Mouse (Mus musculus) thymus, adult 18-20 months (tissue): ENCODE measurements around the gene Tmem198b.

Source experiments
- DNase-seq, 2 experiments: peaks; one replicate each; pipeline ENCODE4 v3.0.0; 2022; ENCODE audit warnings: mixed read lengths in 2 of 2

Tmem198b gene

GRCm38 (mm10) chr10:128798676-128799075 lies 5.5 kb downstream of the Tmem198b start:
- no peak for DNase-seq

GRCm38 (mm10) chr10:128795581-128795980 lies 8.6 kb downstream of the Tmem198b start:
- no peak for DNase-seq

- DNase-seq, result no peak
These were observed 9.8 kb downstream of the Tmem198b start for GRCm38 (mm10) chr10:128794391-128794790.

- DNase-seq, result no peak
These were observed 10.9 kb downstream of the Tmem198b start for GRCm38 (mm10) chr10:128793258-128793657.

GRCm38 (mm10) chr10:128792041-128792440 lies 12.1 kb downstream of the Tmem198b start:
- DNase-seq, result no peak

- no peak for DNase-seq
These were observed 13.6 kb downstream of the Tmem198b start, which contains the start of gene Mmp19 for GRCm38 (mm10) chr10:128790398-128791124. Gene Mmp19, plus strand, starts transcription at chr10:128790910.

GRCm38 (mm10) chr10:128780200-128780599 lies 24.0 kb downstream of the Tmem198b start:
- no peak for DNase-seq

- DNase-seq, result peak; percentile 21
These were observed 25.0 kb downstream of the Tmem198b start for GRCm38 (mm10) chr10:128779011-128779795.

GRCm38 (mm10) chr10:128778441-128778840 lies 25.7 kb downstream of the Tmem198b start:
- no peak for DNase-seq

- DNase-seq, result no peak
These were observed 30.5 kb downstream of the Tmem198b start for GRCm38 (mm10) chr10:128773685-128774084.

- no peak for DNase-seq
These were observed 31.3 kb downstream of the Tmem198b start for GRCm38 (mm10) chr10:128772895-128773294.
